Mouse (Mus musculus) hindlimb bud, embryonic 11.5 days (tissue): ENCODE measurements at regions not wholly inside any gene's neighbourhood (a gene's known extent, or its start where the extent isn't known, plus 50 kb on each side); places are given as distances from the start of the nearest gene placed in this dataset.

Experiments used
- DNase-seq: peaks from one replicate; pipeline ENCODE4 v3.0.0-alpha.2; 2012; ENCODE audit warnings: low read depth, low spot score; ENCODE audit errors: extremely low spot score

DNA sequence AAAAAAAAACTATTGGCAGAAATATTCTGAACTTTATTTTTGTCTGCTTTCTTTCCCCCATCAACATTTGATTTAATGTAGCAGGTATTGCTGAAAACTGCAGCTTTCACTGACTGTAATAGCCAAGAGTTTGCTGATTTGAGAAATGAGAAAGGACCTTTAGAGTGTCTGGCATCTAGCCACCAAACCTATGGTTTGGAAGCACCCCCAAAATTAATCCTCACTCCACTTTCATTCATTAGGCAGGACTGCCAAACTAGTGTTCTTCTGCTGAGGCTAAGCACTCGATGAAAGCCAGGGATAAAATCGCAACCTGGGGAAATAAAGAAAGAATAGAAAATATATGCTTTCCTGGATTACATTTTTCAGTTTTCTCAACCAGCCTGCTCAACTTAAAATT, 320.4 kb downstream of the Atp6ap1l start:
- DNase-seq, result no peak

DNA sequence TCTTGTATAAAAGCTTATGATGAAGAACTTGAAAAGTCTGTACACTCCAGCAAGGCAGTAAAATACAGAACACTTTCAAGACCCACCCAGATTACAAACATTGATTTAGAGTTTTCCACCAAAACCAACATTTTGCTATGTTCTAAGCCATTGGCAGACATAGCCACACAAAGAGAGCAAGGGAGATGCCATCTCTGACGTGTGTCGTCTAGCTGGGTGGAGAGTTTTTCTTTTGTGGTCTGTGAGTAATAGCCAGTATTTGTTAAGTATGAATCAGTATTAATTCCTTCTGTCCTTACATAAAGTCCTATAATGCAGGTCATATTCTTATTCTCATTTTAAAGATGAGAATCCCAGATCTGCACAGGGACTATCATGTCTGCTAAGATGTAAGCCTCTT, 329.8 kb downstream of the Atp6ap1l start:
- DNase-seq, result no peak

GRCm38 (mm10) chr13:90572580-90572979, 332.6 kb downstream of the Atp6ap1l start:
- no peak for DNase-seq

- no peak for DNase-seq
These were observed 341.8 kb downstream of the Atp6ap1l start for GRCm38 (mm10) chr13:90563183-90563840.

GRCm38 (mm10) chr13:90560095-90560494, 345.1 kb downstream of the Atp6ap1l start:
- no peak for DNase-seq

DNA sequence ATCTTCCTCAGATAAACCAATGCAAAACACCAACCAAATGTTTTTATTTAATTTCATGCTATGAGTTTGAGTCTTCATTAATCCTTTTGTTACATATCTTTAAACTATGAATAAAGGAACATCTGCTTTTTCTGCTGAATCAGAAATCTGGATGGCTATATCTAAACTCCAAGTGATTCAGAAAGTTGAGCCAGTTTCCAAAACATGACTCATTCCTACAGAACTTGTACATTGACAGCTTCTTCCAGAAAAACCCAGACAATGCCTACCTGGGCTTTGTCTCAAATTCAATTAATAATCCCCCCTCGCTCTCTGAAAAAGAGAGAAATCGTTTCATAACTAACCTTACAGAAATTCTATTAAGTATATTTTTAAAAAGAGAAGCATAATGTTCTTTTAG, 345.7 kb downstream of the Atp6ap1l start:
- no peak for DNase-seq

- no peak for DNase-seq
These were observed 354.0 kb downstream of the Atp6ap1l start for GRCm38 (mm10) chr13:90551166-90551565.

DNA sequence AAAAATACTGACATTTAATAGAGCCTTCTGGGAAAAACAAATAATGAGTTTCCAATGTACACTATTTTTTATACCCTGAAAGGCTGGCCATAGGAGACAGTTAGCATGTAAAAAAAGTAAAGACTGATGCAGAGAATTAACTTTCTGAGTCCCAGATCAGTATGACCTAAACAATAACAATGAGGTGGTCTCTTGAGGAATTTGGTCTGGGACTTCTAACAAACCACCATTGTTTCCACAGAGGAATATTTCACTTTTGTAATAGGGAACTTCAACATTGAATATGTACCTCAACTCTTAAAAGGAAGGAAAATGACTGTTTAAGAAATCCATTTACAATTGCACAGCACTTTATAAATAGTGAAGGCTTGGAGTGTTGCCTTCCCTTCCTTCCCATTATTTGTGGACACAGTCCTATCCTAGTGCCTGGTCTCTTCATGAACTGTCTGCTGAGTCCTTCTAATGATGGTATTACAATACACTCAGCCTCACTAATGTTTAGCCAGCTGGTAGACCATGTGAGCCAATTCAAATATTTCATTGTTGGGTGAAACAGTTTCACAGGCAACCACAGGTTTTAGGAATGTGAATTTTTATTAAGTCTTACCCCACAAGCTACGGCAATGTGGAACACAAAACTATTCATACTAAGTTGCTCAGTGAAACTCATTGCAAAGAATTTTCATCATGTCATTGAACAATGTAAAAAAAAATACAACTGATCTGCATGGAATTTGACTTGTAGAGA, 358.7 kb downstream of the Atp6ap1l start:
- DNase-seq, result no peak

DNA sequence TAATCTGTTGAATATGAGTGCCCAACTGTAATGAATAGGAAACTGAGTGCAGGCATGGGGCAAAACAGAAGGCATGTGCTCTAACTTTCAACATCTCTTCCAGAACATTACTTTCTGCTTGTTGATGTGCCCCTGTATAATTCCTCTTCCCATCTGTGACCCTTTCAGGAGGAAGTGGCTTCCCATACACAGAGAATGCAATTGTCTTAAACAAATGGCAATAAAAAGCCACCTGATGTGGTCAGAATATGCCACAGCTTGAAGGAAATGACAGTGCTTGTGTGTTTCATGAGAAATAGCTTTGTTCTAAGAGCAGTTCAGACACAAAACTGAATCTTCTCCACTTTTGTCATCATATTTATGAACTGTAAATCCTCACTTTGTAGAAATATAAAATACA, 359.3 kb downstream of the Atp6ap1l start:
- no peak for DNase-seq

DNA sequence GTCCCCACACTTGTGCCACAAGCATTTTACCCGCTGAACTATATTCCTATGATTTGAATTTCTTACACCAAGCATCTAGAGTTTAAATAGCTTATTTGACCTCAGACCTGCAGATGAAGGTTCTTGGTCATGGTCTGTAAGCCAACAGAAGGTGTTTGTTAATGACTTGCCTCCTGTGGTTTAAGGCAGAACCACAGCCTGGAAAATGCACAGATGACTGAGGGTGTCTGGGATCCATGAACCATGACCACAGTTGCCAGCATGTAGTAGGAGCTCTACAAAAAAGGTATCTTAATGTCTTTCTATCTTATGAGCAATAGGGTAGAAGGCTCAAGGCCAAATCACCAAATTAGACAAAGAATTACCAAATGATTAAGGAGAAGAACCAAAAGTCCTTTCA, 367.6 kb downstream of the Atp6ap1l start:
- no peak for DNase-seq

DNA sequence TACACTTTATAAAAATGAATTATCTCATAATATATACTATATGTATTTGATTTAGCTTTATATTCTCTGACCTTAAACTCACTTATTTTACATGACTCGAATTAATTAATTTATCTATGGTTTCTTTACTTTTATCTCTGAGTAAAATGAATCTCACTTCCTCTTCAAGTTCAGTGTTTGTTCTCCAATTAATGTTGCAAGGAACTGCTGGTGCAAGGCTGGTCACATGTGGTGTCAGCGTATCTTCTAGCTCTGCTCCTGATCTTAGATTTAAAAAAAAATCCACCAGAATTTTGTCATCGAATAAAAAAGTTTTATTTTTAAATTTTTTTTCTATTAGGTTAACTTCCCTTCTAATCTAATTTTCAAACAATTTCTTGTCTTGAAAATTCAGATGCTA, 378.2 kb downstream of the Atp6ap1l start:
- no peak for DNase-seq

DNA sequence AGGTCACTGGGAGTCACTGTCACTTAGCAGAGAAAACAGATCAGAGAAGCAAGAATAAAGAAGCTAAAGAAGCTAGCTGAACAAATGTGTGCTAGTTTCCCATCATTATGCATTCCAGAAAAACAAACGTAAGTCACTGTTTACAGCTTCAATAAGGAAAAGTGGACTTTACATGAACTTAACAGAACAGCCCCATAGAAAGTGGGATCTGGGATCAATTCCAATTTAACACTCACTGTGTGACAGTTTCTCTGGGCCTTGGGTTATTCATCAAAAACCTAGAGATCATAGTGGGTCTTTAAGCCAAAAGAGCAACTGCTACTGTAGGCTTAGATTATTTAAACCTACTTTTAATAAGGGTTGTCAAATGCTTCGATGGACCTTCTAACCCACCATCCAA, 379.4 kb downstream of the Atp6ap1l start:
- no peak for DNase-seq

DNA sequence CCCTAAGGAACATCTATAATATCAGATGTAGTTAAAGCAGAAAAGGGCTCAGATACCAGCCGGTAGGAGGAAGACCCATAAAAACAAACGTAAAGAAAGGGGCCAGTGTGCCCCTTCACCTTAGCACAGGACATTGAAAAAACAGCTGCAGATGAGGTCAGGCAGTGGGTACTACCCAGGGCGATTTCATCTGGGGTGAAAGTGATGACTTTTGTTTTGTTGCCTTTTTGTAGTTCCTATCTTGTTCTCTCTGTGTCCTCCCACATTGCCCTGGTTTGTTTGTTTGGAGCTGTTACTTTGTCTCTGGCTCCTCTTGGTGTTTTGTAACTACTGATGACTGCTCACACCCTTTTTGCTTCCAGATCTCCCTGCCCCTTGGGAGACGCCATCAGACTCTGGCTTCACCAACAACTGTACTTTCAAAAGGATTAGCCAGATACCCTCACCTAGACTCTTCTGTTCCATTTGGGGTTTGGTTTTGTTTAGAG, 383.4 kb downstream of the Atp6ap1l start:
- no peak for DNase-seq

- DNase-seq, result no peak
These were observed 384.0 kb downstream of the Atp6ap1l start for GRCm38 (mm10) chr13:90520992-90521757.

DNA sequence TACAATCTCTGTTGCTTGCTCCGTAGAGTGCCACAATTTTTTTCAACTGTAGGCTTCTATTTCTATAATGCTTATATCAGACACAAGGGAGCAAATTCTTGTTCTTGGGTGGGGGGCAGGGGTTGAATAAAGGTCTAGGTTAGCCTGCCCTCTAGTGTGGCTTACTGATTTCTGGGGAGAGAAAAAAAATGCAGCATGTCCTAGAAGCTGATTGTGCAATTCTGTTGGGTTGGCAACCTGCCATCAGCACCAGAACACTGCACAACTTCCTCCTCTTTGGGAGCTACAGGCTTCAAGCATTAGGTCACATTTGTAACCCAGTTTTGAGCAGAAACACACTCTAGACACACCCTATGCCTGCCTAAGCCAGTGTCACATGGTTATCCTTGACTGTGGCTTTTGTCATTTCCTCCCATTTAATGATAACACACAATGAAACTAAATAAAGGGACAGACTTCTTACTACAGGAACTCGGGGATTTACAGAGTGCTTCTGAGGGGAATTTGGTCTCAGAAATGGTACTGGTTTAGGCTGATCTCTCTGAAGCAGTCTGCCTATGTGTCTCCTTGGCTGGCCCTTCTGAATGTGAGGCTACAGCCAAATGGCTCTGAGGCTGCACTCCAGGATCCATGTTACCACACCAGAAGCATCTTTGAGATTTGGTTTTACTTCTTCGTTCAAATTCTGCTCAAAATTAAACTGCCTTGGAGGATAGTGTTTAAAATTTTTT, 389.2 kb downstream of the Atp6ap1l start:
- no peak for DNase-seq

GRCm38 (mm10) chr13:90513867-90514266, 391.3 kb downstream of the Atp6ap1l start:
- no peak for DNase-seq

DNA sequence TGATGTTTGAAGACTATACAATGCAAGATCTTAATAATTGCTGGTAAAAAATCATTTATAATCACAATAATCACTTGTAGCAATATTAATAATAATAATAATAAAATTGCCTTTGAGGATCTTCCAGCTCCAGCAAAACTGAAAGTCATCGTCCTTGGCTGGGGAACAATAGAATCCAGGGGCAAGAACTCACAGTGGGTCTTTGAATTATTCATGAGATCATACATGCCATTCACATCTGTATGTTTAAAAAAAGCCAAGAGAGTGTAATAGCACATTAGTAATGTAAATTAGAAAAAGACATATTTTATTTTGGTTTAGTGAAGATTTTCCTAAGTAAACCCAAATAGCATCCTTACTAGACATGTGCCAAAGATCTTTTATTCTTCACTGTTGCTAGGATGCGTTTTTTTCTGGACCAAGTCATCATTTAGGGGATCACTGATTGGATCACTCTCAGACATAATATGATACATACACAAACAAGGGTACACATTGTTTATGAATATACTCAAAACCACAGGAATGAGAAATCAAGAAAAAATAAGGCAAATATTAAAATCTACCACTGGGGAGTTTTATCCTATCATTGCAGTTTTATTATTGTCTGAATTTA, 392.3 kb downstream of the Atp6ap1l start:
- DNase-seq, result no peak

- no peak for DNase-seq
These were observed 394.7 kb downstream of the Atp6ap1l start for GRCm38 (mm10) chr13:90510479-90510878.

- DNase-seq, result no peak
These were observed 402.0 kb downstream of the Atp6ap1l start for GRCm38 (mm10) chr13:90503188-90503587.

- DNase-seq, result no peak
These were observed 403.0 kb downstream of the Atp6ap1l start for GRCm38 (mm10) chr13:90502141-90502540.

DNA sequence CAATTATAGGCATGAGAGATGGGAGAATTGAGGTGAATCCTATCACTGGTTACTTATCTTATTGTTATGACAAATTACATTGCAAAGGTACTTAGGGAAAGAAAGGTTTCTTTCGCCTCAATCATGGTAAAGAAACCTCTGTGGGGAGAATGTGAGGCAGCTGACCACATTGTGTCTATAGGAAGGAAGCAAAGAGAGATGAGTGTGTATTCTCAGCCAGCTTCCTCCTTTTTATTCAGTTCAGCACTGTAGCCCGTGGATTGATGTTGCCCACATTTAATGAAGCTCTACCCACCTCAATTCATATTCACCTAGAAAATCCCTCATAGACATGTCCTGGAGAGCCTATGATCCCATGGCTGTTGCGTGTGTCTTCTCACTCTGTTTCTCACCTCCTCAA, 406.2 kb downstream of the Atp6ap1l start:
- DNase-seq, result no peak
